Mouse (Mus musculus) gonadal fat pad, adult 2 months (tissue): ENCODE results near the gene Apbb2. TPM values are rescaled to one million over a fixed set of nuclear protein-coding genes. Genes with fewer than 3 reads are reported as not detected.

Experiments used
- DNase-seq: peaks from one replicate; pipeline ENCODE4 v3.0.0-alpha.2; 2012; ENCODE audit warnings: low read depth
- polyA plus RNA-seq: library from polyadenylated mRNA; depleted of rRNA; stranded (reverse); fragments of >200 nt; gene quantifications from 2 replicates; pipeline ENCODE4 v1.2.3, GENCODE M21; 2012

Apbb2 gene
- polyA plus RNA-seq, 1 experiment: 13.7 TPM

DNA sequence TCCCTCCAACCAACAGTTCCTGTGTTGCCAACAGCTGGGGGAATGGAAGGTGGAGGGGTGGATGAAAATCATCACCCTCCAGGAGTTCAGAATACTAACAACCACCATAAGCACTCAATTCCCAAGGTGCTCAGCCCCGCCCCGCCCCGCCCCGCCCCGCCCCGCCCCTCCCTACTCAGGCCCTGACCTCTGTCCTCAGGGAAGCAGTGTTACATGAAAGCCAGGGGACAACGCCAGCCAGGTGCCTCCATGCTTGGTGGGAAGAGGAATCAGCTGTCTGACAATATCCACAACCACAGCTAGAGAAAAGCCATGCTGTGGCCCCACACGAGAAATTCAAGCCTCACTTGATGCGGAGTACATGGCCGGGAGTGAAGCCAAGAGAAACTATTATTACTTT is 276.7 kb downstream of the Apbb2 start:
- DNase-seq: no peak

GRCm38 (mm10) chr5:66340356-66341102 is 278.1 kb downstream of the Apbb2 start:
- DNase-seq: no peak

GRCm38 (mm10) chr5:66338583-66338982 is 280.0 kb downstream of the Apbb2 start:
- no peak for DNase-seq

DNA sequence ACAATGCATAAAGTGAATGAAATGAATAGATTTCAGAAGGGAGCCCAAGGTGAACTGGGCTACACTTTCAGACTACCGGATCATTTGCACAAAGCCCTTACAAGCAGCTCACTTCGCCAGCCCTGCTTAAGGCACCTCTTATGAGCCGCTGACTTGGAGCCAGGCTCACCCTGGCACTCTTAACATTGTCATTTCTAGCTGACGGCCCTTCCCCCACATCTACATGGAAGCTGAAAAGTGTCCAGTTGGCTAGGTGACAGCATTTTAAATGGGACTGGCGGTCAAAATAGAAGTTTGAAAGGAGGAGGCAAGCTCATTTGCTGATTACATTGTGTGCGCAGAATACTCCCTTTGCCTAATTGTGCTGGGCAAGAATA is 280.6 kb downstream of the Apbb2 start:
- no peak for DNase-seq

DNA sequence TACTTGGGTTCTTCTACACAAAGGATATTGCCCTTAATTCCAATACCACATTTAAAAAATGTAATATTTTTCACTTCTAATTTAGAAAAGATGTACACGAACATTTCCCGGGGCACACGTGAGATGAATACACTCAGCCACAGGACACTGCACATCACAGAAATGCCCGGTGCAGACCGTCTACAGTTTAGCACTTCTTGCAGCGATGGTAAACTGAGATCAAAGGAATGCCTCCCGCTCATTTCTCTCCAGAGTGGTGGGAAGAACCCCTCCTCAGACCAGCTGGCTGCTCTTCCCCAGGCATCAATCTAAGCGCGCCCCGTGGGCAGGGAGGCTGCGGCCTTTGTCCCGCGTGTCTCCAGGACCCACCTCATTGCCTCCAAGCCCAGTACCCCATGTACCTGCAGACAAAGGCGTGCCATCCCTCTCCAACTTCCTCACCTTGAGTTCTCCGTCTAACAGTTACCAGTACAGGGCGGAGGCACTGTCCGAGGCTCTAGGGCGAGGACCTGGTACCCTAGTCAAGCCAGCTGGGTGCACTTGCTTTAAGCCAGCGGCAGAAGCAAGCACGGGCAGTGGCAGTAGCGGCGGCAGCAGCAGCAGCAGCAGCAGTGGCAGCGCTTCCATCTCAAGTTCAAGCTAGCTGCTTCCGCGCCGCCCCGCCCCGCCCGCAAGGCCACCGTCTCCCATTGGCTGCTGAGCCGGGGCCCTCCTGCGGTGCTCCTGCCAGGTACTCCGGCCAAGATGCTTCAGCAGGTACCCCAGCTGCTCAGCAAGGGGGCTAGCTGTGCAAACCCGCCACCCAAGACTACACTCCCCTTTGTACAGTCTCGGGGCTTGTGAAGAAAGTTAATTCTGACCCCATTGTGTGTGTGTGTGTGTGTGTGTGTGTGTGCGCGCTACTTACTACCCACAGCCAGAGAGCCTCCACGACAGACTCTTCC is 281.3 kb downstream of the Apbb2 start:
- DNase-seq: no peak

DNA sequence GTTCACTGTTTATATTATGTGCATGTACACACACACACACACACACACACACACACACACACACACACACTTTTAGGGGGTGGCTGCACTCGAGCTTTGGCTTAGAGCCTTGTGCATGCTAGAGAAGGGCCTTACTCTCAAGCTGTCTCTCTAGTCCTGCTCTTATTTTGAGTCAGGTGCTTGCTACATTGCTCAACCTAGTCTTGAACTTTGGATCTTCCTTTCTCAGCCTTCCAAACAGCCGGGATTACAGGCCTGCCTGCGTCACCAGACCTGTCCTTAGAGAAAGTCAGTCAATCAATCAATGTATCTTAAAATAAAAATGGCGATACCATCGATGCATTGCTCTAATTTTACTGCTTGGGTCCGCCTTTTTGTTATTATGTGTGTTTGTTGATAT is 287.8 kb downstream of the Apbb2 start:
- DNase-seq: no peak

- DNase-seq: no peak
Observed at GRCm38 (mm10) chr5:66328766-66329165, 289.8 kb downstream of the Apbb2 start.

- no peak for DNase-seq
Observed at GRCm38 (mm10) chr5:66327949-66328726, 290.4 kb downstream of the Apbb2 start.

DNA sequence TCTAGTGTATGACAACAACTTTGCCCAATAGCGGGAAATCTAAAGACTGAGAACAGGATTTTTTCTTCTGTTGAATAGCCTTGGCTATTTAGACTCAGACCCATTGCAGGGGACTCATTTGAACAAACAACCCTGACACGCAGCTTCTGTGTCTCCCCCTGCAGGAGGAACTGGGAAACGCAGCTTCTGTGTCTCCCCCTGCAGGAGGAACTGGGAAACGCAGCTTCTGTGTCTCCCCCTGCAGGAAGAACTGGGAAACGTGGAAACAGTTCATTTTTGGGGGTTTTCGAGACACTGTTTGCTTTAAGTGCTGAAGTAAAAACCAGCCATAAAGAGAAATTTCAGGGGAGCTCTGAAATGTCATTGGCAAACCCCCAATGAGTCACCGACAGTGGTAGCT is 292.2 kb downstream of the Apbb2 start:
- DNase-seq: no peak

DNA sequence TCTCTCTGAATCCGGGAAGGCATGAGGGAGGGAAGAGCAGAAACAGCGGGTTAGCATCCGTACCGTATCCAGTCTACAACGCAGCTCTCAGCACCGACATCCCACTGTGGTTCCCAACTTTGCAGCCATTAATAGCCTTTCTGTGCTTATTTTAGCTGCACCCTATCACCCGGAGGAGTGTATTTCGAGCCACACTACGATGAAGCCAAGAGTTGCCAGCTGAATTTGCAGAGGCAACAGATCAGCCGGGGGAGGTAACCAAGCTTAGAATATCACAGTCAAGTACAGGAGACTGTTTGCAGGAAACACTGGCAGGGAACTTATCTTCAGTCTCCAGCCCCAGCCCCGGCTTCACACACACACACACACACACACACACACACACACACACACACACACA is 295.0 kb downstream of the Apbb2 start:
- no peak for DNase-seq

DNA sequence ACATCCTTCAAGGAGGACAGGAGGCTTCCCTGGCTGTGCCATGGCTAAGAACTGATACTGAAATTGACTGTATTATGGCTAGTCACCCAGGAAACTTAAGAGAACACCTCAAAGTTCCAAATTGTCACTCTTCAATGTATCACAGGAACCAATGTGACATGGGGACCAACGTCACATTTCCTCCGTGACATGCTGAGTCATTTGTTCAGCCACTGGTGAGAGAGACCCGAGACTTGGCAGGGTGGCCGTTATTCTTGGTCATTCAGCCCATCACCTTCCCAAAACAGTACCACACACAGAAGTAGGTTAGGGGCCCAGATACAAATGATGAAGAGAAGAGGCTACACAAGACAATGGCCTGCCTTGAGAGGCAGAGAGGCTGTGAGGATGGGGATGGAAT is 295.5 kb downstream of the Apbb2 start:
- DNase-seq: no peak

DNA sequence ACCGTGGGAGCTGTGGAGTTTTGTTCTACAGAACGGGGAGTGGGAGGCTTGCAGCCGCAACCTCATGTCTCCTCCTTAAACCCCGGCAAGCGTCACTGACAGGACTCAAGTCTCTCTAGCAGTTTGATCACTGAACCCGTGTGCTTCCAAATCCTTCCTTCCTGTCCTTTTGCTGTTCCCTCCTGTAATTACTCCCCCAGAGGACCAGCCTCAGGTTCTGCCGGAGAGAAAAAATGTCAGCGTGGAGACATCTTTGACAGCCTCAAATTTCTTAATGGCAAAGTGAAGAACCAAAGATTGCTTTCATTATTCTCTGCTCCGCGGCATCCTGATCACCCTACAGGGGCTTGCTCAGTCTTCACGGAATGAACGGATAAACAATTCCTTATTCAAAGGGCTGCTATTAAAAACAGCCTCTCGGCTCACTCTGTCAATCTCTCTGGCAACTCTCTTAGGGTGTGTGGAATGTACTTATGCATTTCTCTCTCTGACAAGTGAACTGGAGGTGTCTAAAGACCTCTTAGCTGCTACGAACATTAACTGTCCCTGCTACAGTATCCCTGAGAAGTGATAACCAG is 298.7 kb downstream of the Apbb2 start:
- no peak for DNase-seq

DNA sequence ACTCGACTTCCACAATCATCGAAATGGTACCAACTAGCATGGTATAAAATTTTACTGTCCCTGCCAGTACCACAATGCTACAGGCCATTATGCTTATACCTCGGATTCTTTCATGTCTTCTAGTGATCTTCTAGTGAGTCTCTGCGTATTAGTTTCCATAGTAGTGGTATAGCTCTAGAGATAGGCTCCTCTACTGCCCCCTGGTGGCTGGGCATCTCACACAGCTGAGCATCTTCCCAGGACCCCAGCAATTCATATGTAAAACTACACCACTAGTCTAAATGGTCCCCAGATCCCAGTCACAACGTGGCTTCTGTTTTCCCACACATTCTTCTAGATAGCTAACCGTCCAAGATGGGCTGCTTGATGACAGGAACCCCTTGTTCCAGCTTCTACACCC is 299.2 kb downstream of the Apbb2 start:
- no peak for DNase-seq

- DNase-seq: no peak
Observed at GRCm38 (mm10) chr5:66315791-66316190, 302.8 kb downstream of the Apbb2 start.

GRCm38 (mm10) chr5:66310806-66311205 is 307.8 kb downstream of the Apbb2 start:
- DNase-seq: no peak

DNA sequence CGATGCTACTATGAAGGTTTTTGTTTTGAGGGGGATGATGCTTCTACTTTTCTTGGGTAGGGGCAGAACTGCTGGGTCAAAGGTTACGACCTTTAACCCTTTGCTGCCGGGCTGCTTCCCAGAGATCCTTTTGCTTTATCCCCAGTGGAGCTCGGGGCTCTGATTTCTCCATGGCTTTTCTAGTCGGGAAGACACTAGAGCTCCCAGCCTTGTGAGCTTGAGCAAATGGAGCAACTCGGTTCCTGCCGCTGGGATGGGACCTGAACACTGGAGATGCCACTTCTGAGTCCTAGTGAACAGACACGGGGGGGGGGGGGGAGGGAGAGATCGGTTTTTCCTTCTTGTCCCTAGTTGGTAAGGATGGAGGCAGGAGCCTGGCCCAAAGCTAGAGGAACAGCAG is 308.3 kb downstream of the Apbb2 start:
- no peak for DNase-seq

- DNase-seq: no peak
Observed at GRCm38 (mm10) chr5:66305511-66305910, 313.1 kb downstream of the Apbb2 start.

GRCm38 (mm10) chr5:66304300-66305067 is 314.1 kb downstream of the Apbb2 start:
- DNase-seq: no peak

- no peak for DNase-seq
Observed at GRCm38 (mm10) chr5:66302873-66303272, 315.7 kb downstream of the Apbb2 start.

GRCm38 (mm10) chr5:66302085-66302815 is 316.3 kb downstream of the Apbb2 start:
- no peak for DNase-seq
